Mouse (Mus musculus) embryonic stem cell, embryonic (primary cell): ENCODE results near the gene Ccdc62.

Experiments used
- CTCF ChIA-PET, 4 experiments: fragments of 300-600 bp in 2 of 4; fragments of 350-600 bp in 2 of 4; sonication (Branson Sonifier 250); formaldehyde crosslinking; loops; one replicate each; lab custom pipeline; 2022; ENCODE audit warnings: inconsistent platforms in 2 of 4; lab: Charles Lee
- POLR2A ChIA-PET, 4 experiments: fragments of 300-600 bp in 2 of 4; fragments of 350-600 bp in 2 of 4; sonication (Branson Sonifier 250); formaldehyde crosslinking; loops; one replicate each; lab custom pipeline; 2022; ENCODE audit warnings: antibody characterized with exemption in 4 of 4, inconsistent platforms in 1 of 4; lab: Charles Lee

The Ccdc62 gene

DNA sequence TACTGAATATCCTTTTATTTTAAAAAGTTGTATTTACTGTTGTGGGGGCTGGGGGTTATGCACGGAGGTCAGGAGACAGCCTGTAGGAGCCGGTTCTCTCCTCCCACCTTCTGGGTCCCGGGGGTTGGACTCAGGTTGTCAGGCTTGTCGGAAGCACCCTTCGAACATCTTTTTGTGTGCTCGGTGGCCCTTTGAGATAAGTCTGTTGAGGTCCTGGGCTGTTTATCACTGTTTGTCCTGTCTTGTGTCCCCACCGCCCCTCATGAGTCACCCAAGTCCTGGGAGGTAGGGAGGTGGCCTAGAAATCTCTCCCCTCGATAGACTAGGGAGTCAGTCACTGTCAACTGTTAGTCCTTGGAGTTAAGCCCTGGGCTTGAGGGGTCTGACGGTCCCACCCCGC lies 67.9 kb downstream of the Ccdc62 start:
- CTCF ChIA-PET = interaction anchor here in 3 of 4 experiments (0.6 to 3.4 kb wide), 8 partner anchors 15 to 650 kb away, joined by 3 to 23 read pairs (median 4); no protein-coding TSS in a partner anchor
- POLR2A ChIA-PET = interaction anchor here in 2 of 4 experiments (0.9 to 2.1 kb wide), 11 partner anchors 8 to 436 kb away, joined by 3 to 8 read pairs (median 5); partner anchors contain the start of genes 2810006K23Rik (in 1 of the 2) and Mphosph9 (in 1 of the 2)

DNA sequence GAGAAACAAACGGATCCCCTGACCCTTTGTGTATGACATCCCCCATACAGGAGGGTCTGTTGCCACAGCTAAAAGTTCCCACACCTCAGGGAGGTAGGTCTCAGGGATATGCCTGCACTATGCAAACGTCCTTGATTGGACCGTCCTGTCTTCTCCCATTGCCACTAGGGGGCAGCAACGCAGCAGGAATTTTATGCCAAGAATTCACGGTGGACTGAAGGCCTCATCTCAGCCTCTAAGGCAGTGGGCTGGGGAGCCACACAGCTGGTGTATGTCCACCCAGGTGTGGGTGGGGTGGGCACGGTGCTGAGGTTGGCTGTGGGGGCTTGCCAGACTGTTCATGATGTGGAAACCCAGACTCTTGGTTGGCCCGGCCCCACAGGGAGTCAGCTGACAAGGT lies 70.3 kb downstream of the Ccdc62 start:
- CTCF ChIA-PET = interaction anchor here (0.5 to 4.0 kb wide), 44 partner anchors 9 to 937 kb away, joined by 3 to 69 read pairs (median 4); partner anchors contain the start of genes Vps37b (in 3 of the 4), 2810006K23Rik (in 1 of the 4), Abcb9 (in 1 of the 4) and Mphosph9 (in 1 of the 4)
- POLR2A ChIA-PET = interaction anchor here in 3 of 4 experiments (0.6 to 2.0 kb wide), 9 partner anchors 10 to 636 kb away, joined by 3 to 6 read pairs (median 3); no protein-coding TSS in a partner anchor

DNA sequence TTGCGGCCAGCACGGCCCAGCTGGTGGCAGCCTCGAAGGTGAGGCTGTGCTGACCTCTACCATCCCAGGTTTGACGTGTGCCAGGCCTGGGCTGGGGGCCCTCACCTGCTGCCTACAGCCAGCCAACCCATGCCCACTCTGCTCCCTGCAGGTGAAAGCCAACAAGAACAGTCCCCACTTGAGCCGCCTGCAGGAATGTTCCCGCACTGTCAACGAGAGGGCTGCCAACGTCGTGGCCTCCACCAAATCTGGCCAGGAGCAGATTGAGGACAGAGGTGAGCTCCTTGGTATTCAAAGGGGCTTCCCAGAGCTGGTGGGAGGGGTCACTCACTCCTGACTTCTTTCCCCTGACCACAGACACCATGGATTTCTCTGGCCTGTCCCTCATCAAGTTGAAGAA lies 70.8 kb downstream of the Ccdc62 start:
- ChIA-PET POLR2A (interaction anchor here in 3 of 4 experiments (0.8 to 2.0 kb wide), 7 partner anchors 12 to 84 kb away, joined by 3 to 6 read pairs (median 4); no protein-coding TSS in a partner anchor), CTCF (interaction anchor here (0.6 to 4.0 kb wide), 21 partner anchors 9 to 326 kb away, joined by 3 to 69 read pairs (median 5); partner anchors contain the start of genes Vps37b (in 2 of the 4), 2810006K23Rik (in 1 of the 4), Abcb9 (in 1 of the 4) and Mphosph9 (in 1 of the 4))

DNA sequence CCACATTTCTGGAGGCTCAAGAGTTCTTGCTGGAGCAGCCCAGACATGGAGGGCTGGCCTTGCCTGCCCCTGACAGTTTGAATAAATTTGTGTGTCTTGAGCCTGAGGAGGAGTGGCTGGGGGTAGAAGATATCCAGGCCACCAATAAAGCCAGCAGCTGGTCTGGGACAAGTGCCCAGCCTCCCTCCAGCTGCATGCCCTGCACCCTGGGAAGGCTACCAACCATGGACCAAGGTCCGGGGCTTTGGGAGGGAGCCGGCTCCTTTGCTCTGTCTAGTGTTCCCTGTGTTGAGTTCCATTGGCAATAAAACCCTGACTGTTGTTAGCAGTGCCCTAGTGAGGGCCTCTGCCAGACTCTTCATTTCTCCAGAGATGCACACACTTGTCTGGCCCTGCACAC lies 72.4 kb downstream of the Ccdc62 start:
- CTCF ChIA-PET = interaction anchor here in 3 of 4 experiments (1.0 to 4.0 kb wide), 4 partner anchors 56 to 82 kb away, joined by 3 to 69 read pairs (median 50); no protein-coding TSS in a partner anchor
- POLR2A ChIA-PET = interaction anchor here in 1 of 4 experiments (1.2 kb wide), 1 partner anchor 29 kb away, joined by 3 read pairs; the partner anchor contains the start of gene Vps37b

DNA sequence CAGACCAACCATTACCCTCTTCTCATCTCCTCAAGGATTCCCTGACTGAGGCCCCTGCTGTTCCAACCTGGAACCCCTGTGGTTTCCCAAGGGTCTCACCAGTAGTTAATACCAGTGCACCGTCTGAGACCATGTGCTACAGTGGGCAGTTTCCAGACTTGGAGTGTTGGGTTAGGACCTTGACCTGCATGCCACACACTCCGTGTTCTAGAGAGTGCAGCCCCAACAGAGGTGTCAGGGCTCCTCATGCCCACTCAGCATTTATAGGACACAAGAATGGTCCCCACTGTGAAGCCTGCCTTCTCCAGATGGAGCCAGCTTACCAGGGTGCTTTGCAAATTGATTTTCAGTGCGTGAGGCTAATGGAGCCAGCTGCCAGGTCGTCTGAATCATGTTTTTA lies 72.9 kb downstream of the Ccdc62 start:
- ChIA-PET POLR2A (no interaction called here), CTCF (interaction anchor here in 1 of 4 experiments (1.1 kb wide), 1 partner anchor 81 kb away, joined by 3 read pairs; no protein-coding TSS in a partner anchor)

DNA sequence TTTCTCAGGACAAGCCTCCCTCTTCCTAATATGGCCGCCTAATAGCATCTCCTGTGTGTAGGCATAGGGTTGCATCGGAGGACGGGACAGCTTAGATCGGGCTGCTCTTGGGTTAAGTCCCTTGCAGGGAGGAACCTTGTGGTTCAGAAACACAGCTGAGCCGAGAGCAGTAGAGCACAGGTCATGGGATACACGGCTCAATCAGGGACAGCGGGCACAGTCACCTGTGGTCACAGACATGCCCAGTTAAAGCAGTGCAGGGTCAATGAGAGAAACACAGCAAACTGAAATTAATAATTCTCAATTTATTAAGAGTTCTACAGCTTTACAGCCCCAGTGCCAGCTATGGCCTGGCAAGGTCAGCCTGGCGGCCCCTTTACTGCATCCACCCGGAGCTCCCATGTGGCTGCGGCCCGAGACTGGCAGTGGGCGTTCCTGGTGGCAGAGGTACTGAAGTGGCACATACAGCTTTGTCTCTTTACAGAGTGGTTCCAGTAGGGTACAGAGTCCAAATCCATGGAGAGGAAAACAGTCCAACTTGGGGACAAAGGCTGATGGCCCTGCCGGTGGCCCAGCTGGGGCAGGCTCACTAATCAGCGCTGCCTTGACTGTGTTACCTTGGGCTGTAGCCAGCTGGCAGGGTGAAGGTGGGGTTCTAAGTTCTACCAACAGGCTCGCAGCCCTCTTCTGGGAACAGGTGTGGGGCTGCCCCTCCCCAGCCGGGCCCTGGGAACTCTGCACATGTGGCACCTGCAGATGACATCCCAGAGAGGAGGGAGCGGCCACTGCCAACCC lies 74.1 kb downstream of the Ccdc62 start:
- CTCF ChIA-PET = interaction anchor here in 2 of 4 experiments (0.9 to 1.1 kb wide), 2 partner anchors 80 kb away, joined by 3 read pairs; no protein-coding TSS in a partner anchor
- POLR2A ChIA-PET = interaction anchor here in 1 of 4 experiments (0.6 to 1.3 kb wide), 3 partner anchors 10 to 1051 kb away, joined by 3 to 5 read pairs (median 3); no protein-coding TSS in a partner anchor

DNA sequence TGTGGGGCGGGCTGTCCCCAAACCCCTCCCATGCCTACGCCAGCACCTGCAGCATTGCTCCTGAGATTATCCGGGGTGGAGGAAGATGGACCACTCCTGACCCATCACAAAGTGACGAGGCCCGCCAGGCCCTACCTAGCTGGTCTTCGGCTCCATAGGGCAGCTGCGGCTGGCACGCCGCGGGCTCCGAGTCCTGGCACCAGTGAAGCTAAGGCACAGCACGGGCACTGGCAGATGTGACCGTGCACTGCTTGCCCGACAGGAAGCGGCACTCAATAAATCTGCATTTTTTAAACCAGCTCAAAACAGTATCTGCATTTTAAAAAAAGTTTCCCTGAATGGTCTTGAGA lies 74.6 kb downstream of the Ccdc62 start:
- CTCF ChIA-PET = interaction anchor here in 1 of 4 experiments (1.7 to 2.1 kb wide), 2 partner anchors 8 to 80 kb away, joined by 5 to 7 read pairs; no protein-coding TSS in a partner anchor

DNA sequence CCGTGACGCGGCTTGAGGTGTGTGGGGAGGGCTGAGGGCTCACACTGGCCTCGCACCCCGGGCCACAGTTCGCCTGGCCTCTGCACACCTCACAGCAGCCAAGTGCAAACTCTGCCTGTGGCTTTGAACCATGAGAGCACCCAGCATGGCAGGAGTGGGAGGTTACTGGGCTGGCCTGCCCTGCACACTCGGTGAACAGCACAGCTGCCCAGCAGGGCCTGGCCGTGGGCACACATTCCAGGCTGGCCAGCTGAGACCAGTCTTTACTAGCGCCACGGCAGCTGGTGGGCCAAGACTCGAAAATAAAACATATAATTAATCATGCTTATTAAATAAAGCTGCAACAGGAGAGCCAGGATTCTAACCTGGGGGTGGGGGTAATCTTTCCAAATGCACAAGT lies 75.1 kb downstream of the Ccdc62 start:
- ChIA-PET POLR2A (interaction anchor here in 3 of 4 experiments (1.1 to 1.8 kb wide), 8 partner anchors 8 to 73 kb away, joined by 3 to 10 read pairs (median 4); no protein-coding TSS in a partner anchor), CTCF (interaction anchor here (1.0 to 2.1 kb wide), 6 partner anchors 9 to 294 kb away, joined by 3 to 7 read pairs (median 4); no protein-coding TSS in a partner anchor)

More for the DNA sequence above, 74.6 kb downstream of the Ccdc62 start:
- POLR2A ChIA-PET = interaction anchor here in 1 of 4 experiments (1.2 to 1.8 kb wide), 5 partner anchors 10 to 73 kb away, joined by 3 to 10 read pairs (median 3); no protein-coding TSS in a partner anchor

DNA sequence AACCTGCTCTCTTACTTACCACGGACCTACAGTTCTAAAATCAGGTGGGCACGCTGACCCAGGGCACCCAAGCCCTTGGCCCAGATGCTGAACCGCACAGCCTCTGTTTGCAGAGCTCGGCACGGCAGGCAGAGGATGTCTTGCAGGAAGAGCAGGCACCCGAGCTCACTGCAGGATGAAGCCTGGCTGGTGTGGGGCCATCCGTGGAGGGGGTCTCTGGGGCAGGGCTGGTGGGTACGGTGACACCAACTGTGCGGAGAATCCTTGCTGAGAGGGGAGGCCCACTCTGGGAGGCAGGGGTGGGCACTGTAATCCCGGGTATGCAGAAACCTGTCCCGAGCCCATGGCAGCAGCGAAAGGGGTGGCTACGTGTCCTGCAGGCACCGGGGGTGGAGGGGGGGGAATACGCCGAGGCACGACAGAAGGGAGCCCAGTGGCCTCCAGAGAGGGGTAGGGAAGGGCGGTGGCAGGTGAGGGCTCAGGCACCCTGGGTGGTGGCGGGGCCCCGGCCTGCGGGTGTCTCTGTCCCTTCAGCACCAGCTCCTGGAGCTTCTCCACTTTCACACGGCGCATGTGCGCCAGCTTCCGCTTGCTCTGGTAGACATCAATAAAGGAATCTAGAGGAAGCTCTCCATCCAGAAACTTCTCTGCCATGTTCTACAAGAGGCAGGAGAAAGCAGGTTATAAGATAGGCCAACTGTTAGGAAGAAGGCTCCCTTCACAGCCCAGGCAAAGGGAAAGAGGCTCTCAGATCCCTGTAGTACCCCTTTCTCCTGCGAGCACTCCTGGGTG lies 75.8 kb downstream of the Ccdc62 start:
- POLR2A ChIA-PET = interaction anchor here in 3 of 4 experiments (0.5 to 1.8 kb wide), 18 partner anchors 8 to 356 kb away, joined by 3 to 10 read pairs (median 4); no protein-coding TSS in a partner anchor
- CTCF ChIA-PET = interaction anchor here (0.5 to 2.1 kb wide), 11 partner anchors 9 to 403 kb away, joined by 3 to 8 read pairs (median 3); no protein-coding TSS in a partner anchor

DNA sequence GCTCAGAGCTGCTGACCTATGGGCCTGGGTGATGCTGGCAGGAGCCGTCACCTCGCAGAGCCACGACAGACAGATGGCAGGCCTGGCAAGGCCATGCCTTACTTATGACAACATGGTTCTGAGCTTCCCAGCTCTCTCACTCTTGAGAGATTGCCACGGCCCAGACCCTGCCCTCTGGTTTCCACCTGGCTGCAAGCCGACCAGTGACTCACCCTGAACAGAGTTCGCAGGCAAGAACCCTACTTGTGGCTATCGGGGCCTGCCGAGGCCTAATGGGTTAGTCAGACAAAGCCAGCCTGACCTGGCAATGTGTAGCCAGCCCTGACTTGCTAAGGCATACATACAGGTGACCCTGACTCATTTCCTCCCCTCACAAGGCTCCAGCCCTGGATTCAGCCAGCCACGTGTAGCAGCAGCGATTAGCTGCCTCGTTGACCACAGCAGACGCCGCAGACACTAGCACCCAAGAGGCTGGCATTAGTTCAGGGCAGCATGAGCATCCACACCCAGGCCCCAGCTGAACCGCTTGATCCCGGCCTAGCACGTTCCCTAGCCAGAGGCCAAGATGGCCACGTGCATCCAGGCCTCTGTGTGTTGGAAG lies 76.5 kb downstream of the Ccdc62 start:
- CTCF ChIA-PET = interaction anchor here in 3 of 4 experiments (0.5 to 2.1 kb wide), 9 partner anchors 10 to 404 kb away, joined by 3 to 8 read pairs (median 3); no protein-coding TSS in a partner anchor
- POLR2A ChIA-PET = interaction anchor here in 2 of 4 experiments (0.5 to 1.8 kb wide), 16 partner anchors 8 to 357 kb away, joined by 3 to 10 read pairs (median 4); no protein-coding TSS in a partner anchor

DNA sequence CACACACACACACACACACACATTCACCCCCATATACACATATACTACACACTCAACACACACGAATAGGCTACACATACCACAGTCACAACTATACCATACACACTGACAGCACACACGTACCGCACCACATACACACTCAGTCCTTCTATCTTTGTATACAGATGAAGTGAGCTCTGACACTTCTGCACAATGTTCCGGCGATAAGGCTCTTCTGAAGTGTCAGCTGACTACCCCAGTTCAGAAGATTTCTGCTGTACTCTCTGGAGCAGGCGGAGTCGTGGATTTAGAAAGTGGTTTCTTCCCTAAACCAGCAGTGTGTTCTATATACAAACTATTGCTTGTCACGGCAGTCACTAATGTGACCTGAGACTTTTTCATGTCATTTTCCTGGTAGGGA lies 79.6 kb downstream of the Ccdc62 start:
- POLR2A ChIA-PET = interaction anchor here in 2 of 4 experiments (0.6 to 1.3 kb wide), 5 partner anchors 10 to 412 kb away, joined by 3 to 5 read pairs (median 4); no protein-coding TSS in a partner anchor
- CTCF ChIA-PET = interaction anchor here in 1 of 4 experiments (1.4 kb wide), 1 partner anchor 10 kb away, joined by 4 read pairs; no protein-coding TSS in a partner anchor

DNA sequence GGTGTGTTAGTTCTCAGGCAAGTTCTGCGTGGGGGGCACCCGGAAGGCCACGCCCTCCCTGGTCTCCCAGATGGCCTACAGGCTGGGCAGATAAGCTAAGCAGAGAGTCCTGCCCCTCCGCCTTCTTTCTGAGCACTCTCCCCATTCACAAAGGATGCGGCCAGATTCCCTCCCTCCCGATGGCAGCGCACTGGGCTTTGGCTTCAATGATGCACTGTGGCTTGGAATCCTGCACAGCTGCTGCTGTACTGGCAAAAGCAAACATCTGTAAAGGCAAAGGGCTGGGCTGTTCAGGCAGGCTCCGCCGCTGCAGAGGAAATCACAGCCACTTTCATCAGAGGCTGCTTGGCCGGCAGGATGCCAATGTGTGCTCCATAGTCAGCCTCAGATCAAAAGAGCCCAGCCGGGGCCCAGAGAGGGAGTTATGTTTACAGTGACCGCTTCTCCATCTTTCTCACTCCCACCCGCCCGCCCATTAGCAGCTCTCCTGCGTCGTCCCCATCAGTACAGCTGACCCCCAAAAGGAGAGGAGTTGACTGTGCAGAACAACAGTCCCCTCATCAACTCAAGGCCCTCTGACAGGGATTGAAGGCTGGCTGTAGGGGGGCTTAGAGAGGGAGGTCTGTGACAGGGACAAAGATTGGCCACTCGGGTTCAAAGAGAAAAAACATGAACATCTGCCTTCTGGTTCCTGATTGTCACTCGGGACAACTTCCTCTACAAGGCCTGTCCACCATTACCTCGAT lies 80.6 kb downstream of the Ccdc62 start:
- POLR2A ChIA-PET = interaction anchor here in 3 of 4 experiments (0.6 to 1.4 kb wide), 10 partner anchors 8 to 485 kb away, joined by 3 to 5 read pairs (median 3); no protein-coding TSS in a partner anchor

DNA sequence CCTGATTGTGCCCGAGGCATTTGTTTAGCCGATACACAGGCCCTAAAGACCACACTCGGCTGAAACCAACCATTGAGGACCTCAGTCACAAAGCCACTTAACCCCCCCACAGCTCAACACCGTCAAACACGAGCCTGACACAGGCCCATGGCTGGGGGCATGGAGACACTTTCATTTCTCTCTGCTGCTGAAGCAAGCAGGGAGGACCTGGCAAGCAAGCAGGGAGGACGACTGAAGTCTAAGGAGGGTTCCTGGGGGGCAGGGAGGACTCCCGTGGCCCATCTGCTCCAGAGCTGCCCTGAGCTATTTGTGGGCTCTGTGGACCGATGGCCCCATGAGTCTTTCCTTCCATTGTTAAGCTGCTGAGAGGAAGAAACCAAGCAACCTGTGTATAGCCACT lies 81.4 kb downstream of the Ccdc62 start:
- CTCF ChIA-PET = interaction anchor here in 3 of 4 experiments (0.5 to 2.4 kb wide), 5 partner anchors 11 to 189 kb away, joined by 3 to 7 read pairs (median 3); no protein-coding TSS in a partner anchor
- POLR2A ChIA-PET = interaction anchor here in 1 of 4 experiments (0.8 to 1.4 kb wide), 2 partner anchors 12 to 68 kb away, joined by 3 read pairs; no protein-coding TSS in a partner anchor

More for the DNA sequence above, 80.6 kb downstream of the Ccdc62 start:
- CTCF ChIA-PET = interaction anchor here in 3 of 4 experiments (0.6 to 1.6 kb wide), 3 partner anchors 10 to 188 kb away, joined by 3 to 5 read pairs (median 4); no protein-coding TSS in a partner anchor

DNA sequence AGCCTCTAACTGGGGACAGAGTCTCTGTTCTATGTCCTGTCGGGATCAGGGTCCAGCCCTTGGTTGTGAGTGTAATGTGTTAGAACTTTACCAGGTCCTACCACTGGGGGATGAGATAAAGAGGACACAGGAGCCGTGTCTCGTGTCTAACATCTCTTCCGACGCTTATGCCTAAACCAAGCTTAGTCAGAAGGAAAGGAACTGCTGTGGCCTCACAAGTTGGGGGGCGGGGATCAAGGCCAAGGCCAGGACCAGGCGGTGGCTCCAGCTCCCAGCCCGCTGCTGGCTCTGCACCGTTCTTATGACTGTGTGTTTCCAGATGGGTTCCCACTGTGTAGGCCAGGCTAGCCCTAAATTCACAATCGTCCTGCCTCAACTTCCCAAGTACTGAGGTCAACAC lies 82.4 kb downstream of the Ccdc62 start:
- ChIA-PET POLR2A (interaction anchor here in 3 of 4 experiments (0.5 to 2.6 kb wide), 9 partner anchors 11 to 513 kb away, joined by 3 to 10 read pairs (median 4); partner anchors contain the start of gene Vps37b (in 1 of the 3)), CTCF (interaction anchor here (0.5 to 2.4 kb wide), 5 partner anchors 12 to 281 kb away, joined by 3 to 7 read pairs (median 4); no protein-coding TSS in a partner anchor)

DNA sequence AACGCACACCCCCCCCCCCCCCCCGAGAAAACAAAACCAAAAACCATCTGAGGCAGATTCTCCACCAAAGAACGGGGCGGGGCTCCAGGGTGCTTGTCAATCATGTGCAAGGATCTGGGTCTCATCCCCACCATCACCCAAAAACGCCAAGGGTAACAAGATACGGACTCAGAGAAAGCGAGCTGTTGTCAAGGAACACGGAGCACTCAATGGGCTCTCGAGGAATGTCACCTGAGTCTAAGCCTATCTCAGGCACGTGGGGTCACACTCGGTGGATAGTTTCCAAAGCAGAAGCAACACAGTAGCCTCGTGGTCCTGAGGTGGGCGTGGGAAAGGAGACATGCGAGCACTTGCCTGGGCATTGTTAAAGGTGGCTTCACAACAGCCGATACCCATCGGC lies 83.3 kb downstream of the Ccdc62 start:
- ChIA-PET CTCF (interaction anchor here in 2 of 4 experiments (1.3 to 2.4 kb wide), 3 partner anchors 13 to 71 kb away, joined by 3 to 7 read pairs (median 4); no protein-coding TSS in a partner anchor), POLR2A (interaction anchor here in 3 of 4 experiments (0.6 to 2.6 kb wide), 13 partner anchors 8 to 489 kb away, joined by 3 to 11 read pairs (median 5); partner anchors contain the start of genes Gm49027 (in 1 of the 3) and Vps37b (in 1 of the 3))
